Mouse (Mus musculus): ENCODE results near the gene Vmn1r5. TPM values are rescaled to one million over a fixed set of nuclear protein-coding genes. Genes with fewer than 3 reads are reported as not detected.
"Not testable (repeated sequence)": the region's sequence is repeated elsewhere in the genome, so short reads cannot be mapped to it uniquely, and the experiment has no call there.

Vmn1r5 gene
- not detected in 2 replicates for polyA plus RNA-seq (2015; fragmentation: Nextera tagmentation; extraction: Ambion mirVana)

DNA sequence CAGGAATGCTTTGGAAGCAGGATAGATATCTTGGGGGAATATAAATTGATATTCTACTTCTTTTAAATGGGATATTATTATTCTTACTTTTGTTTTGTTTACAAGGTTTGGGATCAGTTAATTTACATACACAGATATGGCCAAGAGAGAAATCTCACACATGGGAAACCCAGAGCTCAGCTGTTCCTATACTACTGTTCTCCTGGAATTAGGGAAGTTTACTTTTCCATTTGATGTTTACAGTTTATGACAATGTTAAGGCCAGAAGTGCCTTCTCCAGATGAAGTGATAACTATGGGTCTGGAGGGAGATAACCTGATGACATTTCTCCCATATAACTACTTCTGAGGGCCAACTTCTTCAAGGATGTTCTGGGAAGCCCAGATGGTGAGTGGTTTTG is at the start of gene Vmn1r5:
Gene Vmn1r5, plus strand, starts transcription at position 301 of the 400 bp plus-strand sequence.
- Histone ChIP-seq H3K4me2 (no peak within 1 kb of the TSS), H3K4me3 (no peak within 1 kb of the TSS), H3K9me3 (no peaks in the 10 kb centered on the region), H3K4me1 (no peaks in the 10 kb centered on the region), H3K36me3 (no peaks in the 10 kb centered on the region), H3K27ac (no peak within 1 kb of the TSS), H3K9ac (no peak within 1 kb of the TSS), H3K27me3 (no peaks in the 10 kb centered on the region)
- ATAC-seq (ENCODE audit: insufficient number of reproducible peaks, insufficient read depth, low FRiP score, low TSS enrichment, low read depth), result no peak

DNA sequence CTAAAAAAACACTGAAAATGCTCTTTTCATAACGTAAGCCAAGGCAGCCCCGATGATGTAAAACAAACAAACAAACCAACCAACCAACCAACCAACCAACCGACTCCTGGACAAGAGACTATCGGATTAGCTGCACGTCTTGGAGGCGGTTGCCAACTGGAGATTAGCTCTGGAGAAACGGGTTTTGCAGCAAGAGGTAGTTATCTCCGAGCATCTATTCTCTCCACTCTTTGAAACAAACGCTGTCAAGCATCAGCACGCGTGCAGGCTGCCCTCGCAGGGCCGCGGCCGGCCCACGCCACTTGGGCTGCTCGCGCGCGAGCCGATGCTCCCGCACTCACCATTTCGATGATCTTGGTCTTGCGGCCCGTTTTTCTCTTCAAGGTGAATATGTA is 46.7 kb upstream of the Vmn1r5 start:
- Histone ChIP-seq H3K27ac (peak overlapping the region; percentile 88), H3K9me3 (no peaks in the 10 kb centered on the region), H3K4me3 (peak overlapping the region; percentile 74), H3K27me3 (no peaks in the 10 kb centered on the region), H3K4me2 (peak overlapping the region; percentile 66), H3K9ac (peak overlapping the region; percentile 82), H3K4me1 (peaks cover 21% of the 10 kb centered on the region), H3K36me3 (no peaks in the 10 kb centered on the region)
- under 1% methylated on average over 25 of the region's 25 CpGs for WGBS
- peak; percentile 20; the same call in 1 of the 2 replicates for ATAC-seq (ENCODE audit: insufficient number of reproducible peaks, insufficient read depth, low FRiP score, low TSS enrichment, low read depth)

DNA sequence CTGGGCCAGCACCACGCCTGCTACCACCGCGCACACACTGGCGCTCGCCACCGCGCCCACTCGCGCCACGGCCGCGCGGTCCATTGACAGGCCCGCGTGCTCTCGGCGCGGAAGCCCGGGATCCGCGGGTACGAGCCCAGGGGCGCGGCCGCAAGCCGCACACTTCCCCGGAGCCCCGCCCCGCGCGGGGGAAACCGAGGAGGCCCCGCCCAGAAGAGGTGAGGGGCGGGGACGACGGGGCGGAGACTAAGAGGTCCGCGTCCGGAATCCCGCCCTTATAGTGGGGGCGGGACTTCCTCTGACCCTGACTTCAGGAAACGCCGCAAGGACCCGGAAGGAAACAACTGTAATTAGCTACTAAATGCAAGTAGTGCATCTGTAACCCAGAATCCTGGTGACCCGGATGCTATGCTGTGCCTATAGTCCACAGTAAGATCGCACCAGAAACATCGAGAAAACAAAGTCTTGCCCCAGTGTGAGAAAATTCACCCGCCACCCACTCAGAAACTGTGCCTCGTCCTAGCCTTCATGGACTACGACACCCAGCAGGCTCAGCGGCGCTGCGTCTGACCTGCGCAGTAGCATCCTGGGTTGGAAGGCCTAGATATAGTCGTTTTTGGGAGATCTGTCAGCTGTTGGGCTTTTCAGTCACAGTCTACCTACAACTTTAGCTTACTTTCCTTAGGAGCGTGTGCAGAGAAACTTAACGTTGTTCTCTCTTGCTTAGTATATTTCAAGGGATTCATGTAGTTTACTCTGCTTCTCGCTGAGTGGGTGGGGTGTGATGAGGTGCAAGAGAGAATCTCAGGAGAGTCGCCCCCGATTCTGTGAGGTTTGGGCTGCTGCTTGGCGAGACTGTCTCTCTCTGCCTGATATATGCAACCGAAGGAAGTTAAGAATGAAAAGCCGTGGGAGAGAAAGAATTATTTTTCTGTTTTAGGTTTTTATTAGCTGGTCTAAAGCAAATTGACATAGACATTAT is 46.1 kb upstream of the Vmn1r5 start, which contains the start of the genes Nt5c3 and Vmn1r4:
Gene Nt5c3, minus strand, starts transcription at position 207 of the 982 bp plus-strand sequence.
Gene Vmn1r4, plus strand, starts transcription at position 290 of the 982 bp plus-strand sequence.
- Histone ChIP-seq H3K27ac (peak within 1 kb of the TSS; percentile 88), H3K4me1 (peaks cover 21% of the 10 kb centered on the region), H3K9me3 (no peaks in the 10 kb centered on the region), H3K36me3 (no peaks in the 10 kb centered on the region), H3K9ac (peak within 1 kb of the TSS; percentile 82), H3K4me3 (peak within 1 kb of the TSS; percentile 74), H3K27me3 (no peaks in the 10 kb centered on the region), H3K4me2 (peak within 1 kb of the TSS; percentile 66)
- peak; percentile 95 for ATAC-seq (ENCODE audit: insufficient number of reproducible peaks, insufficient read depth, low FRiP score, low TSS enrichment, low read depth)
- 3% methylated on average over 64 of the region's 64 CpGs for WGBS

DNA sequence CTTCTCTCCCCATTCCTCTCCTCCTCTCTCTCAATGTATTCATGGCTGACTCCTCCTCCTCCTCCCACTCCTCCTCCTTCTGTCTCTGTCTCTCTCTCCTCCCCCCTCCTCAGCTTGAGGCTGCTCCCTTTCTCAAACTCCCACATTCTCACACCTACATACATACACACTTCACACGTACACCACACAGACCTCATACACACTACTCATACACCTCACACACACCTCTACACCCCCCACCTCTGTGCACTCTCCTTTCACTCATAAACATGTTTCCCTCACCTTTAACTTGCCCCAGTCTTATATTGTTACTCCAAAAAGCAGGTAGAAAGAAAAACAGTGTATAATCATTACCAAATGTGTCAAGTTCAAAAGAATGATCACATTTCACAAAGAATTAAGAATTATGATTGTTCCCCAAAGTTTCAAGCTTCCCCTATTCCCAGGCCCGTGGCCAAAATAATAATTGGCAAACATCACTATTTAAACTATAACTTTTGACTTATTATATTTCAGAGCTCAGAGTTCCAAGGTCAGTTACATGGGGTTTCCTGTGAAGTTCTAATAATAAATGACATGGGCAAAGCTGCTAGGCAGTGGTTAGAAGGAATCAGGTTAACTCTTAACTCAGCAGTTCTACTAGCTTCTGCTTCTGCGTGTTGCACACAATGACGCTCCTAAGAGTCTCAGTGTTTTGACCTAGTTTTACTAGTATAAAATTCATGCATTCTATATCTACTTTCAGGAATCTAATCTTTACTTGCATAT is 38.2 kb upstream of the Vmn1r5 start:
- H3K9me3 ChIP-seq, result no peaks in the 10 kb centered on the region
- no peak overlapping the region for H3K4me3 ChIP-seq
- 71% methylated on average over 4 of the region's 4 CpGs for WGBS

DNA sequence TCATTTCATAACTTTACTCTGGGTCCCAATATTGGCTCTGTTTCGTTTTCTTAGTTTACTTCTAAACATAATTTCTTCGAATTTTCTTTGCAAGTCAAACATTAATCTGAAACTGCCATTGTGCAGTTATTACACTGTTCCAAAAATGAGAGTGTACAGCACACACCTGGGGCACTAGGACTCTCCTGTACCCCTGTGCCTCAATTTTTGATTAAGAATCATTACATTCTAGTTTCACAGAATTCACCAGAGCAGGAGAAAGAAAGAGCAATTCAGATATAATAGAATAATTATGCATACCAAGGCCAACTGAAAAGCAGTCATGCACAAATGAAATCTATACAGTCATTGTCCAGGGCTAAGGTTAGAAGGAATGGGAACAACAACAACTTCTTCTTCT is 37.6 kb upstream of the Vmn1r5 start:
- Histone ChIP-seq H3K9ac (no peak overlapping the region), H3K4me3 (no peak overlapping the region), H3K9me3 (no peaks in the 10 kb centered on the region), H3K36me3 (no peaks in the 10 kb centered on the region), H3K27ac (no peak overlapping the region), H3K4me2 (no peak overlapping the region), H3K27me3 (no peaks in the 10 kb centered on the region), H3K4me1 (no peaks in the 10 kb centered on the region)
- WGBS, result 65% methylated on average over 2 of the region's 2 CpGs
- no peak for ATAC-seq (ENCODE audit: insufficient number of reproducible peaks, insufficient read depth, low FRiP score, low TSS enrichment, low read depth)

More for the DNA sequence above, 38.2 kb upstream of the Vmn1r5 start:
- H3K27me3 ChIP-seq, result no peaks in the 10 kb centered on the region
- no peak overlapping the region for H3K9ac ChIP-seq
- no peaks in the 10 kb centered on the region for H3K36me3 ChIP-seq
- no peak overlapping the region for H3K4me2 ChIP-seq
- ATAC-seq (ENCODE audit: insufficient number of reproducible peaks, insufficient read depth, low FRiP score, low TSS enrichment, low read depth), result no peak
- H3K4me1 ChIP-seq, result no peaks in the 10 kb centered on the region
- no peak overlapping the region for H3K27ac ChIP-seq

DNA sequence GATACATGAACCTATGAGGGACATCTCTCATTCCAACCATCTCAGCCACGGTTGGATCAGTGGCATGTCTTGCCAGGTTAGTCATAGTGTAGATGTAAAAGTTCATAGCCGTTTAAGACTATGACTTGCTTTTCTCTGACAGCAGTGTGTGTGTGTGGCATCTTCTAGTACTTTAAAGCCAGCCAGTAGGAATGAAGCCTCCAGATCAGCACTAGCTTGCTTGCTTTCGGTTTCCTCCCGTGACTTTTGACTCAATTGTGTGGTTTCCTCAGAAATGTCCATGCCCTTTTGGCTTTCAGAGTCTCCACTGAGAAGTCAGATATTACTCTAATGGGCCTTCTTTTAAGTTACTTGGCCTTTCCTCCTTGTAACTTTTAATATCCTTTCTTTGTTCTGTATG is 35.7 kb upstream of the Vmn1r5 start:
- Histone ChIP-seq H3K4me2 (no peak overlapping the region), H3K4me3 (no peak overlapping the region), H3K4me1 (no peaks in the 10 kb centered on the region), H3K36me3 (no peaks in the 10 kb centered on the region), H3K9ac (no peak overlapping the region), H3K27ac (no peak overlapping the region), H3K27me3 (no peaks in the 10 kb centered on the region), H3K9me3 (no peaks in the 10 kb centered on the region)
- 80% methylated on average over 4 of the region's 4 CpGs for WGBS
- no peak for ATAC-seq (ENCODE audit: insufficient number of reproducible peaks, insufficient read depth, low FRiP score, low TSS enrichment, low read depth)

DNA sequence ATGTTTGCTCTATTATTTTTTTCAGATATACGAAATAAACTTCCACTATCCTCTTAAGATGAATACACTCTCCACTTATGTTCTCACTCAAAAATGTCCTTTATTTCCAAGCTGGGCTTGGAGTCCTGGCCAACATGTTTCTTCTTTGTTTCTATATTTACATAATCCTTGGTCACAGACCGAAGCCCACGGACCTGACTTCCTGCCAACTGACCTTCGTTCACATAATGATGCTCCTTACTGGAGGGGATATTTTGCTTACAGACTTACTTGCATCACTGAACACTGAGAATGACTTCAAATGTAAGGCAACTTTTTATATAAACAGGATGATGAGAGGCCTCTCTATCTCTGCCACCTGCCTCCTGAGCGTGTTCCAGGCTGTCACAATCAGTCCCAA is 13.6 kb upstream of the Vmn1r5 start:
- no peaks in the 10 kb centered on the region for H3K9me3 ChIP-seq
- no peaks in the 10 kb centered on the region for H3K4me1 ChIP-seq
- H3K36me3 ChIP-seq, result no peaks in the 10 kb centered on the region
- H3K4me3 ChIP-seq, result no peak overlapping the region
- ATAC-seq (ENCODE audit: insufficient number of reproducible peaks, insufficient read depth, low FRiP score, low TSS enrichment, low read depth), result no peak
- no peak overlapping the region for H3K4me2 ChIP-seq
- H3K27ac ChIP-seq, result no peak overlapping the region
- no peak overlapping the region for H3K9ac ChIP-seq
- 80% methylated on average over 5 of the region's 5 CpGs for WGBS
- no peaks in the 10 kb centered on the region for H3K27me3 ChIP-seq

DNA sequence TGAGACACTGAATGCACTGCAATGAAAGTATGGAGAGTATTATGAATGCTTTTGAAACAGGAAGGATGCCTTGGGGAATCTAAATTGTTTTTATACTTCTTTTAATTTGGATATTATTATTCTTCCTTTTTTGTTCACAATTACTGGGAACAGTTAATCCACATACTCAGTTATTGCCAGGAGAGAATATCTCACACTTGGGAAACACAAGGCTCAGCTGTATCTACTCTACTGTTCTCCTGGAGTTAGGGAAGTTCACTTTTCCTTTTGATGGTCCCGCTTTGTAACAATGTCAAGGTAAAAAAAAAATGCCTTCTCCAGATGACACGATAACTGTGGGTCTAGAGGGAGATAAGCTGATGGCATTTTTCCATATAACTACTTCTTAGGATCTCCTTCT is 26.9 kb downstream of the Vmn1r5 start, which contains the start of gene Vmn1r6:
Gene Vmn1r6, plus strand, starts transcription at position 301 of the 400 bp plus-strand sequence.
- H3K36me3 ChIP-seq, result no peaks in the 10 kb centered on the region
- H3K4me3 ChIP-seq, result no peak within 1 kb of the TSS
- no peaks in the 10 kb centered on the region for H3K27me3 ChIP-seq
- H3K27ac ChIP-seq, result no peak within 1 kb of the TSS
- H3K4me2 ChIP-seq, result no peak within 1 kb of the TSS
- ATAC-seq (ENCODE audit: insufficient number of reproducible peaks, insufficient read depth, low FRiP score, low TSS enrichment, low read depth), result no peak
- no peaks in the 10 kb centered on the region for H3K9me3 ChIP-seq
- H3K4me1 ChIP-seq, result no peaks in the 10 kb centered on the region
- H3K9ac ChIP-seq, result no peak within 1 kb of the TSS
- WGBS, result 89% methylated on average over 2 of the region's 2 CpGs

DNA sequence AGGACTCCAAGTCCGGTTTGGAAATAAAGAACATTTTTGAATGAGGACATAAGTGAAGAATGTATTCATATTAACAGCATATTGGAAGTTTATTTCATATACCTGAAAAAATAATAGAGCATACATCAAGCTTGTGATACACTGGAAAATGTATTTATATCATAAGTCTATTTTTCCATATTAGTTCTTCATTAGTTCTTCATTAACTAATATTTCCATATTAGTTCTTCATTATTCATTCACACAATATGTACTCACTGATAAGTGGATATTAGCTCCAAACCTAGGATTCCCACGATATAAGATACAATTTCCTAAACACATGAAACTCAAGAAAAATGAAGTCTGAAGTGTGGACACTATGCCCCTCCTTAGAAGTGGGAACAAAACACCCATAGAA is 55.2 kb downstream of the Vmn1r5 start, which contains the start of gene Vmn1r7:
Gene Vmn1r7, minus strand, starts transcription at position 101 of the 400 bp plus-strand sequence.
- not testable (repeated sequence) for H3K9ac ChIP-seq; H3K27me3 ChIP-seq; H3K36me3 ChIP-seq; H3K9me3 ChIP-seq; ATAC-seq (ENCODE audit: insufficient number of reproducible peaks, insufficient read depth, low FRiP score, low TSS enrichment, low read depth); H3K4me3 ChIP-seq; H3K4me2 ChIP-seq; H3K27ac ChIP-seq; H3K4me1 ChIP-seq
- WGBS, result 89% methylated on average over 2 of the region's 2 CpGs

DNA sequence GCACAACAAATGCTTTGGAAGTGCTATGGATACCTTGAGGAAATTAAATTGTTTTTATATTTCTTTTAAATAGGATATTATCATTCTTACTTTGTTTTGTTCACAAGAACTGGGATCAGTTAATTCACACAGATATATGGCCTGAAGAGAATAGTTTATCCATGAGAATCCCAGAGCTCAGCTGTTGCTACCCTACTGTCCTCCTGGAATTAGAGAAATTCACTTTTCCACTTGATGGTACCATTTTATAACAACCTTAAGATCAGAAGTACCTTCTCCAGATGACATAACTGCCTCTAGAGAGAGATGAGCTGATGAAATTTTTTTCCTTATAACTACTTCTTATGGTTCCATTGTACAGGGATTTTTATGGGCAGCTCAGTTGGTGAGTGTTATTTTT is 61.9 kb downstream of the Vmn1r5 start, which contains the start of gene Vmn1r8:
Gene Vmn1r8, plus strand, starts transcription at position 301 of the 400 bp plus-strand sequence.
- no peaks in the 10 kb centered on the region for H3K36me3 ChIP-seq
- H3K27ac ChIP-seq, result no peak within 1 kb of the TSS
- H3K4me3 ChIP-seq, result no peak within 1 kb of the TSS
- no peak for ATAC-seq (ENCODE audit: insufficient number of reproducible peaks, insufficient read depth, low FRiP score, low TSS enrichment, low read depth)
- no peak within 1 kb of the TSS for H3K4me2 ChIP-seq
- no peaks in the 10 kb centered on the region for H3K9me3 ChIP-seq
- H3K9ac ChIP-seq, result no peak within 1 kb of the TSS
- H3K27me3 ChIP-seq, result no peaks in the 10 kb centered on the region
- no peaks in the 10 kb centered on the region for H3K4me1 ChIP-seq

DNA sequence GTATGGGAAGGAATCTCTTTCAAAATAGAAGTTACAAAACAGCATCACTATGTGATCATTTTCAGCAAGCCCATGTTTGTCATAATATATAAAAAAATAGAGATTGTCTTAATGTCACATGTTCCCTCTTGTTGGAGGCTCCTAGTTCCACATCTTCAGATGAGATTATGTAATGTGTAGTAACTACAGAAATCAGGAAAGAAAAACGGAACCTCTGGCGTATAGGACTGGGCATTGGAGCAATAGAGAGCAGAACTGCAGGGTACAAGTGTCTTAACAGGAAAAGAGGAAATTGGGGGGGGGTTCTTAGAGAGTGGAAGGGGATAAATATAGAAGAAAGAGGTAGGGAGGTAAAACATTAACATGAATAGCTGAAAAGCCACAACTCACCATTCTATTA is 64.6 kb downstream of the Vmn1r5 start:
- Histone ChIP-seq H3K27ac (no peak overlapping the region), H3K9ac (no peak overlapping the region), H3K9me3 (no peaks in the 10 kb centered on the region), H3K4me1 (no peaks in the 10 kb centered on the region), H3K27me3 (no peaks in the 10 kb centered on the region), H3K4me3 (no peak overlapping the region), H3K4me2 (no peak overlapping the region), H3K36me3 (no peaks in the 10 kb centered on the region)
- whole genome bisulfite sequencing, result 92% methylated on average over 2 of the region's 2 CpGs
- ATAC-seq (ENCODE audit: insufficient number of reproducible peaks, insufficient read depth, low FRiP score, low TSS enrichment, low read depth), result no peak
